ENCODE assay signal across 10 mouse cellular contexts in the genomic region with DNA sequence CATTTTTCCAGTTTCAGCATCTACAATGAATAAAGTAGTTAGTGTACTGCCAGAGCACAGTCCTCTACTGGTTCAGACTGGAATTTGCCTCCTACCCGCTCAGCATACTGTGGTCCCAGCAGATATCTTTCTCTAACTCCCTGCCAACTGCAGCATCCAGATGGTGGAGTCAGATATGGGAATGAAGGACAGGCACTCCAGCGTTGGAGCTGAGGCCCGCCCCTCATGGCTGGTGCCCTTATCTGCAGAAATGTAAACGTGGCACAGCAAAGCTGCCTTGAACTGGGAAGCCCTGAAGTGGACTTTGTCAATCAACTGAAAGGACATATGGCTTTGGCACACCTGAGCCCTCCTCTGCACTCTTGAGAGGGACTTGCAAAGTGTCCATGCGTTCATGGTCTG.
DNase-seq lines count a peak whose midpoint lies in the region; ATAC-seq and TF ChIP-seq lines count a peak whose summit lies in the region.
"Had no signal": no experiment of that assay in that cellular context is flagged by ENCODE, and none has a peak within 500 bp of the region (broad histone marks: within the 10 kb centered on the region; RNA-seq: fewer than 3 reads in every experiment).

No protein-coding gene starts in this region.

- H3K9ac ChIP-seq in kidney, embryonic 15.5 days, result no peak overlapping the region
- no peak overlapping the region for H3K9ac ChIP-seq in MEL (ENCODE audit: control insufficient read depth, low read depth, low read length, poor library complexity, severe bottlenecking)

- TF ChIP-seq EP300 in MEL (IDR thresholded peaks at IDR 0.05; ENCODE audit: low read depth in 1 of 2, low read length in 2 of 2), result no peak

- H3K27ac ChIP-seq in kidney, embryonic 15.5 days, result no peak overlapping the region
- no peak overlapping the region for H3K27ac ChIP-seq in MEL (ENCODE audit: control insufficient read depth, low read depth, low read length)

- peak; percentile 88 for ATAC-seq in kidney, embryonic 15.5 days (replicated peaks; ENCODE audit: low FRiP score)

- DNase-seq in kidney, adult 8-10 months, result no peak
- peak; percentile 8 for DNase-seq in MEL (ENCODE audit: low read depth, low spot score)
- peak; percentile 33 to 34 for DNase-seq in adrenal gland, postnatal 36 days
- DNase-seq in liver, result peak; percentile 92
- DNase-seq in thymus, postnatal 4 days, result no peak
- no peak for DNase-seq in cerebellum, postnatal 36 days
- DNase-seq in gastrocnemius, adult 8-10 months (ENCODE audit: low spot score in 2 of 2), result no peak
- DNase-seq: cerebellum, adult 11-12 months had no signal

- no peak for TF ChIP-seq RAD21 in MEL (IDR thresholded peaks at IDR 0.05; ENCODE audit: low read depth, low read length)

- H3K4me1 ChIP-seq in kidney, embryonic 15.5 days, result 0 out of 2 replicates have a peak, but pooled peaks cover 1% of the 10 kb centered on the region
- H3K4me1 ChIP-seq in MEL (ENCODE audit: control insufficient read depth in 1 of 2, insufficient read depth in 2 of 2, low read length in 2 of 2), result no peaks in the 10 kb centered on the region

- H3K9me3 ChIP-seq in kidney, embryonic 15.5 days (replicated peaks), result no peaks in the 10 kb centered on the region
- no peaks in the 10 kb centered on the region for H3K9me3 ChIP-seq in MEL (replicated peaks; ENCODE audit: insufficient read depth, low read length)

- H3K4me2 ChIP-seq in kidney, embryonic 15.5 days, result no peak overlapping the region

- H3K79me2 ChIP-seq in MEL (ENCODE audit: control insufficient read depth, insufficient read depth, low read length, poor library complexity), result no peaks in the 10 kb centered on the region

- 0 out of 2 replicates have a peak, but pooled peaks cover 4% of the 10 kb centered on the region for H3K27me3 ChIP-seq in kidney, embryonic 15.5 days
- H3K27me3 ChIP-seq in MEL (ENCODE audit: control insufficient read depth in 1 of 2, insufficient read depth in 2 of 2, low read length in 2 of 2), result no peaks in the 10 kb centered on the region

- H3K36me3 ChIP-seq in kidney, embryonic 15.5 days, result no peaks in the 10 kb centered on the region
- no peaks in the 10 kb centered on the region for H3K36me3 ChIP-seq in MEL (ENCODE audit: control insufficient read depth in 1 of 2, insufficient read depth in 2 of 2, low read length in 2 of 2)
- H3K36me3 ChIP-seq: G1E had no signal

- no peak overlapping the region for H3K4me3 ChIP-seq in kidney, embryonic 15.5 days (replicated peaks)
- H3K4me3 ChIP-seq in MEL (ENCODE audit: control insufficient read depth in 1 of 2, insufficient read depth in 1 of 2, low read depth in 2 of 2, low read length in 2 of 2), result no peak overlapping the region

- no peak for TF ChIP-seq CTCF in MEL (IDR thresholded peaks at IDR 0.05 in 2 of 3, conservative IDR thresholded peaks at IDR 0.05 in 1 of 3; ENCODE audit: control insufficient read depth in 1 of 3, insufficient read depth in 1 of 3, low read depth in 2 of 3, low read length in 3 of 3, poor library complexity in 1 of 3, severe bottlenecking in 1 of 3)

- 69% methylated on average over 5 of the region's 5 CpGs for WGBS in kidney, embryonic 15.5 days

- TF ChIP-seq POLR2A in MEL (IDR thresholded peaks at IDR 0.05; ENCODE audit: control insufficient read depth in 1 of 2, insufficient read depth in 1 of 2, low read depth in 1 of 2, low read length in 2 of 2, poor library complexity in 1 of 2), result no peak

TF ChIP-seq in MEL, 35 proteins besides CTCF, POLR2A, EP300 and RAD21:
- TF ChIP-seq USF2 (IDR thresholded peaks at IDR 0.05; ENCODE audit: borderline replicate concordance in 1 of 2, insufficient read depth in 1 of 2, low read depth in 1 of 2, low read length in 2 of 2) (no peak), NELFE (IDR thresholded peaks at IDR 0.05; ENCODE audit: low read depth, low read length) (no peak), UBTF (IDR thresholded peaks at IDR 0.05; ENCODE audit: borderline replicate concordance, insufficient read depth, low read depth, low read length) (no peak), TBP (IDR thresholded peaks at IDR 0.05; ENCODE audit: low read depth, low read length) (no peak), TCF12 (IDR thresholded peaks at IDR 0.05; ENCODE audit: low read depth, low read length) (0 out of 2 replicates have a peak, but pooled peaks have one; percentile 26), MXI1 (IDR thresholded peaks at IDR 0.05; ENCODE audit: low read depth, low read length) (no peak), RCOR1 (IDR thresholded peaks at IDR 0.05; ENCODE audit: low read depth, low read length) (no peak), POLR2AphosphoS5 (IDR thresholded peaks at IDR 0.05; ENCODE audit: borderline replicate concordance, low read depth, low read length) (no peak)
TF ChIP-seq in MEL: peak in this region for 1.

Comparison
In these comparisons a context has a peak if more than half of its experiments do, and no peak if none do; other contexts are left out.
1. DNase-seq: peak in MEL (single experiment), adrenal gland, postnatal 36 days (2 of 2) and liver (single experiment); none in kidney, adult 8-10 months (0 of 2), thymus, postnatal 4 days (single experiment), cerebellum, postnatal 36 days (0 of 2) and gastrocnemius, adult 8-10 months (0 of 2).